21 mouse cellular contexts compared by ENCODE assay signal in the genomic region with DNA sequence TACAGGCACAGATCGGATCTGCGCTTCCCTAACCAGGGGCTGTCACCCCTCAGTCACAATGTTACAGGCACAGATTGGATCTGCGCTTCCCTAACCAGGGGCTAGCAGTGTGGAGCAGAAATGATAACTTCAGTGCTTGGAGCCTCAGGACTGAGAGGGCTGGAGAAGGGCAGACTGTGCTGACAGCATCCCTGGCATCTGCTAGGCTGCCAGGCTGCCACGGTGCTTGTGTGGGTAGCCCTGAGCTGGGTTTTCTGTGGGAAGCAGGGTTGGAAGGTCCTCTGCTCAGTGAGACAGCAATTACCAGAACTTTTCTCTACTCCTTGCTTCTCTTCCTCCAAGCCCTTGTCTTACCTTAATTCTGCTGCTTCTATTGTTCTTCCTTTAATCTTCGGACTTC. TPM values are rescaled to one million over a fixed set of nuclear protein-coding genes. Genes with fewer than 3 reads are reported as not detected.
DNase-seq lines count a peak whose midpoint lies in the region; ATAC-seq lines count a peak whose summit lies in the region.
"Had no signal": no experiment of that assay in that cellular context is flagged by ENCODE, and none has a peak within 500 bp of the region (broad histone marks: within the 10 kb centered on the region; RNA-seq: fewer than 3 reads in every experiment).

No protein-coding gene starts in this region.

- WGBS in forebrain, embryonic 10.5 days = 49% methylated on average over 5 of the region's 5 CpGs
- WGBS in forebrain, embryonic 13.5 days = 54% methylated on average over 5 of the region's 5 CpGs
- 44% methylated on average over 5 of the region's 5 CpGs for WGBS in heart, embryonic 14.5 days
- 58% methylated on average over 5 of the region's 5 CpGs for WGBS in midbrain, embryonic 10.5 days
- WGBS in midbrain, embryonic 11.5 days = 46% methylated on average over 5 of the region's 5 CpGs
- 87% methylated on average over 5 of the region's 5 CpGs for WGBS in limb, embryonic 10.5 days

- H3K27ac ChIP-seq in forebrain, embryonic 10.5 days = peak overlapping the region; percentile 4; the same call in 1 of the 2 replicates
- H3K27ac ChIP-seq in forebrain, embryonic 13.5 days = no peak overlapping the region
- peak overlapping the region; percentile 55 to 87 for H3K27ac ChIP-seq in heart, embryonic 14.5 days (replicated peaks in 1 of 2; ENCODE audit: control insufficient read depth in 1 of 2, insufficient read depth in 1 of 2, low read depth in 2 of 2, low read length in 2 of 2)
- H3K27ac ChIP-seq in midbrain, embryonic 10.5 days (replicated peaks) = peak overlapping the region; percentile 46; the same call in 1 of the 2 replicates
- H3K27ac ChIP-seq in midbrain, embryonic 11.5 days (ENCODE audit: low read depth, low read length) = no peak overlapping the region
- H3K27ac ChIP-seq in limb, embryonic 10.5 days = 0 out of 2 replicates have a peak overlapping the region, but pooled peaks have one; percentile 33
- H3K27ac ChIP-seq: embryonic facial prominence, embryonic 15.5 days; hindbrain, embryonic 14.5 days; intestine, embryonic 15.5 days; limb, embryonic 13.5 days; liver, embryonic 14.5 days had no signal

- no peak overlapping the region for H3K4me3 ChIP-seq in forebrain, embryonic 10.5 days
- H3K4me3 ChIP-seq in forebrain, embryonic 13.5 days = no peak overlapping the region
- H3K4me3 ChIP-seq in heart, embryonic 14.5 days (ENCODE audit: control insufficient read depth in 1 of 2, insufficient read depth in 1 of 2, low read depth in 1 of 2, low read length in 2 of 2) = no peak overlapping the region
- no peak overlapping the region for H3K4me3 ChIP-seq in midbrain, embryonic 10.5 days
- H3K4me3 ChIP-seq in midbrain, embryonic 11.5 days (ENCODE audit: low read depth, low read length) = no peak overlapping the region
- H3K4me3 ChIP-seq in limb, embryonic 10.5 days = no peak overlapping the region
- H3K4me3 ChIP-seq: embryonic facial prominence, embryonic 15.5 days; intestine, embryonic 15.5 days; limb, embryonic 13.5 days had no signal

- H3K27me3 ChIP-seq in forebrain, embryonic 10.5 days (ENCODE audit: poor library complexity, severe bottlenecking) = peaks cover 83% of the 10 kb centered on the region
- peaks cover 43% of the 10 kb centered on the region for H3K27me3 ChIP-seq in forebrain, embryonic 13.5 days
- no peaks in the 10 kb centered on the region for H3K27me3 ChIP-seq in heart, embryonic 14.5 days (ENCODE audit: control insufficient read depth, insufficient read depth, low read length)
- peaks cover 60% of the 10 kb centered on the region for H3K27me3 ChIP-seq in midbrain, embryonic 10.5 days (ENCODE audit: low read depth, poor library complexity, severe bottlenecking)
- peaks cover 5% of the 10 kb centered on the region for H3K27me3 ChIP-seq in midbrain, embryonic 11.5 days (ENCODE audit: control insufficient read depth, insufficient read depth, low read length)
- no peaks in the 10 kb centered on the region for H3K27me3 ChIP-seq in limb, embryonic 10.5 days (ENCODE audit: low read depth, poor library complexity, severe bottlenecking)
- H3K27me3 ChIP-seq: embryonic facial prominence, embryonic 15.5 days; intestine, embryonic 15.5 days; limb, embryonic 13.5 days had no signal

- peaks cover 57% of the 10 kb centered on the region for H3K4me1 ChIP-seq in forebrain, embryonic 10.5 days
- peaks cover 40% of the 10 kb centered on the region for H3K4me1 ChIP-seq in forebrain, embryonic 13.5 days
- H3K4me1 ChIP-seq in heart, embryonic 14.5 days (ENCODE audit: control insufficient read depth in 2 of 2, insufficient read depth in 2 of 2, low read length in 2 of 2) = peaks cover 23 to 30% of the 10 kb centered on the region in 2 experiments
- H3K4me1 ChIP-seq in midbrain, embryonic 10.5 days = peaks cover 54% of the 10 kb centered on the region
- H3K4me1 ChIP-seq in midbrain, embryonic 11.5 days (ENCODE audit: control insufficient read depth, insufficient read depth, low read length) = peaks cover 28% of the 10 kb centered on the region
- H3K4me1 ChIP-seq in limb, embryonic 10.5 days = peaks cover 39% of the 10 kb centered on the region

- H3K9ac ChIP-seq in forebrain, embryonic 13.5 days = no peak overlapping the region
- peak overlapping the region; percentile 64 for H3K9ac ChIP-seq in heart, embryonic 14.5 days (ENCODE audit: low read length)
- H3K9ac ChIP-seq in midbrain, embryonic 11.5 days (ENCODE audit: low read length) = no peak overlapping the region
- H3K9ac ChIP-seq: embryonic facial prominence, embryonic 15.5 days; intestine, embryonic 15.5 days; limb, embryonic 13.5 days; liver, embryonic 14.5 days had no signal

- no peaks in the 10 kb centered on the region for H3K9me3 ChIP-seq in forebrain, embryonic 10.5 days
- no peaks in the 10 kb centered on the region for H3K9me3 ChIP-seq in forebrain, embryonic 13.5 days (replicated peaks)
- no peaks in the 10 kb centered on the region for H3K9me3 ChIP-seq in heart, embryonic 14.5 days (ENCODE audit: control insufficient read depth, low read length)
- no peaks in the 10 kb centered on the region for H3K9me3 ChIP-seq in midbrain, embryonic 10.5 days (replicated peaks)
- no peaks in the 10 kb centered on the region for H3K9me3 ChIP-seq in midbrain, embryonic 11.5 days (ENCODE audit: control insufficient read depth, low read length)
- no peaks in the 10 kb centered on the region for H3K9me3 ChIP-seq in limb, embryonic 10.5 days (replicated peaks)
- H3K9me3 ChIP-seq: embryonic facial prominence, embryonic 15.5 days; intestine, embryonic 15.5 days; limb, embryonic 13.5 days had no signal

- no peaks in the 10 kb centered on the region for H3K36me3 ChIP-seq in forebrain, embryonic 10.5 days (replicated peaks)
- no peaks in the 10 kb centered on the region for H3K36me3 ChIP-seq in forebrain, embryonic 13.5 days (ENCODE audit: poor library complexity, severe bottlenecking)
- no peaks in the 10 kb centered on the region for H3K36me3 ChIP-seq in heart, embryonic 14.5 days (ENCODE audit: control insufficient read depth, insufficient read depth, low read length)
- H3K36me3 ChIP-seq in midbrain, embryonic 10.5 days = no peaks in the 10 kb centered on the region
- H3K36me3 ChIP-seq in midbrain, embryonic 11.5 days (ENCODE audit: control insufficient read depth, insufficient read depth, low read length) = no peaks in the 10 kb centered on the region
- no peaks in the 10 kb centered on the region for H3K36me3 ChIP-seq in limb, embryonic 10.5 days
- H3K36me3 ChIP-seq: embryonic facial prominence, embryonic 15.5 days; G1E; intestine, embryonic 15.5 days; limb, embryonic 13.5 days had no signal

- ATAC-seq in forebrain, embryonic 13.5 days = no peak
- no peak for ATAC-seq in heart, embryonic 14.5 days (ENCODE audit: insufficient number of reproducible peaks, insufficient read depth, low FRiP score, low read depth)
- no peak for ATAC-seq in midbrain, embryonic 11.5 days (ENCODE audit: low FRiP score)
- ATAC-seq: forebrain, embryonic 14.5 days; intestine, embryonic 15.5 days; midbrain, embryonic 16.5 days had no signal

- no peak for DNase-seq in forebrain, embryonic 10.5 days (ENCODE audit: extremely low spot score, low spot score)
- no peak for DNase-seq in heart, adult 18-20 months
- no peak for DNase-seq in midbrain, embryonic 10.5 days (ENCODE audit: low spot score)
- DNase-seq in midbrain, embryonic 11.5 days (ENCODE audit: low spot score, missing footprints) = no peak
- DNase-seq in limb, embryonic 10.5 days (ENCODE audit: low spot score) = no peak
- DNase-seq in layer of hippocampus, adult 9-11 months = no peak
- DNase-seq: embryo, embryonic 11 days; lung, postnatal 10 days; thymus, postnatal 25 days had no signal

- no peak overlapping the region for H3K4me2 ChIP-seq in forebrain, embryonic 13.5 days
- peak overlapping the region; percentile 57 for H3K4me2 ChIP-seq in heart, embryonic 14.5 days (ENCODE audit: low read length)
- H3K4me2 ChIP-seq in midbrain, embryonic 11.5 days = no peak overlapping the region
- H3K4me2 ChIP-seq: embryonic facial prominence, embryonic 15.5 days; hindbrain, embryonic 14.5 days; limb, embryonic 13.5 days had no signal

RNA-seq across cellular contexts. Expression of a gene that starts 37.1 kb away (rescaled TPM):
- polyA plus RNA-seq in forebrain, embryonic 10.5 days (2016; fragmentation: Nextera tagmentation; extraction: Ambion mirVana) = 0.16 and 0.20 TPM in 2 replicates
- 0.25 and 0.37 TPM in 2 replicates for polyA plus RNA-seq in forebrain, embryonic 13.5 days (2015; fragmentation: Nextera tagmentation; extraction: Ambion mirVana)
- polyA plus RNA-seq in heart, embryonic 14.5 days (2014; fragmentation: Nextera tagmentation; extraction: Ambion mirVana) = 0.16 and 0.42 TPM in 2 replicates
- under 1 TPM in 1 of 2 experiments, not detected in 1; 0.13 TPM for total RNA-seq in heart, adult 18-20 months (2021)
- polyA plus RNA-seq in midbrain, embryonic 10.5 days (2016; fragmentation: Nextera tagmentation; extraction: Ambion mirVana) = 0.19 TPM in 1 of 2 replicates, not detected in the other
- polyA plus RNA-seq in midbrain, embryonic 11.5 days (2014; fragmentation: Nextera tagmentation; extraction: Ambion mirVana) = 0.12 TPM in 1 of 2 replicates, not detected in the other
- 0.16 TPM in 2 replicates for polyA plus RNA-seq in limb, embryonic 10.5 days (2016; fragmentation: Nextera tagmentation; extraction: Ambion mirVana)
- total RNA-seq: left cerebral cortex, adult 8-10 months; megakaryocyte, adult 5-6 weeks had no signal
- polyA plus RNA-seq: forebrain, embryonic 14.5 days; G1E had no signal

Comparison
In these comparisons a context has a peak if more than half of its experiments do, and no peak if none do; other contexts are left out.
1. H3K27ac ChIP-seq: peak in forebrain, embryonic 10.5 days (single experiment), heart, embryonic 14.5 days (2 of 2), midbrain, embryonic 10.5 days (single experiment) and limb, embryonic 10.5 days (single experiment); none in forebrain, embryonic 13.5 days (single experiment) and midbrain, embryonic 11.5 days (single experiment).